Comparison of ENCODE assay signal across 27 mouse cellular contexts in the genomic region with DNA sequence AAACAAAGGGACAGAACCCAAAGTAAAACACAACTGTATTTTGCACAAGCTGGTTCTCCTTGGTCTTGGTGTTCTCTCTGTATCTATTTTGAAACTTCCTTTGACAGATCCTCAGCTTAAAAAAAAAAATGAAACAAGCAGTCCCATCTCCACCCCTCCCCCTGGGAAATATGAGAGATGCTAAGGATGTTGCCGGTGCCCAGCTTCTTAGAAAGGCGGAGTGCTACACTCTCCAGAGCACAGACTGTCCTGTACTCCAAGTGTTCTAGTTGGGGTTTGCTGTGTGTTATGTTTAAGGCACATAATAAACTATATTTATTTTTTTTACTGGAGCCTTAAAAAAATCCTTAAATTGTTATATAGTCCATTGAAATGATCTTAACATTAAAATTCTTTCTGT.
DNase-seq lines count a peak whose midpoint lies in the region; ATAC-seq and TF ChIP-seq lines count a peak whose summit lies in the region.
"Had no signal": no experiment of that assay in that cellular context is flagged by ENCODE, and none has a peak within 500 bp of the region (broad histone marks: within the 10 kb centered on the region; RNA-seq: fewer than 3 reads in every experiment).

No protein-coding gene starts in this region.

- H3K4me3 ChIP-seq in gastrocnemius, adult 2 months: no peak overlapping the region
- H3K4me3 ChIP-seq in lung, postnatal 0 days (ENCODE audit: low read depth, low read length): no peak overlapping the region
- H3K4me3 ChIP-seq: embryonic facial prominence, embryonic 13.5 days; embryonic facial prominence, embryonic 15.5 days; erythroblast, embryonic 14.5 days; forebrain, embryonic 10.5 days; forebrain, embryonic 12.5 days had no signal

- no peaks in the 10 kb centered on the region for H3K27me3 ChIP-seq in lung, postnatal 0 days (replicated peaks; ENCODE audit: insufficient read depth, low read length)
- H3K27me3 ChIP-seq: embryonic facial prominence, embryonic 13.5 days; embryonic facial prominence, embryonic 15.5 days; forebrain, embryonic 12.5 days; Patski had no signal

- no peaks in the 10 kb centered on the region for H3K4me1 ChIP-seq in lung, postnatal 0 days (ENCODE audit: insufficient read depth, low read depth, low read length)
- H3K4me1 ChIP-seq: forebrain, embryonic 10.5 days; forebrain, embryonic 12.5 days had no signal

- peak; percentile 90 for TF ChIP-seq EP300 in lung, postnatal 0 days (IDR thresholded peaks at IDR 0.05)

- no peak overlapping the region for H3K9ac ChIP-seq in lung, postnatal 0 days (replicated peaks; ENCODE audit: low read depth)
- H3K9ac ChIP-seq: embryonic facial prominence, embryonic 13.5 days; embryonic facial prominence, embryonic 15.5 days; forebrain, embryonic 12.5 days had no signal

- intact Hi-C loops in gastrocnemius, adult 2 months (cut with DNase I): loop anchor here (1.0 to 5.0 kb wide), 2 partner anchors 8 to 221 kb away; partner anchors contain the start of gene Stc2

- ATAC-seq in lung, postnatal 0 days: no peak
- ATAC-seq: activated CD4-positive, CD25-positive, alpha-beta regulatory T cell, adult 4 months; CD4-positive, CD25-positive, alpha-beta regulatory T cell, adult 4 months; forebrain, embryonic 14.5 days; forebrain, embryonic 16.5 days; Patski had no signal

- WGBS in lung, postnatal 0 days: 68% methylated on average over 2 of the region's 2 CpGs

- no peaks in the 10 kb centered on the region for H3K9me3 ChIP-seq in lung, postnatal 0 days (ENCODE audit: low read length)
- H3K9me3 ChIP-seq: embryonic facial prominence, embryonic 13.5 days; embryonic facial prominence, embryonic 15.5 days; forebrain, embryonic 10.5 days; forebrain, embryonic 12.5 days; G1E had no signal

- no peak for TF ChIP-seq CTCF in gastrocnemius, adult 2 months (IDR thresholded peaks at IDR 0.05)
- TF ChIP-seq CTCF in lung, postnatal 0 days (IDR thresholded peaks at IDR 0.05): no peak

- H3K36me3 ChIP-seq in lung, postnatal 0 days (ENCODE audit: insufficient read depth, low read length): no peaks in the 10 kb centered on the region
- H3K36me3 ChIP-seq: embryonic facial prominence, embryonic 13.5 days; embryonic facial prominence, embryonic 15.5 days; forebrain, embryonic 10.5 days; forebrain, embryonic 12.5 days; G1E had no signal

- no peak overlapping the region for H3K4me2 ChIP-seq in lung, postnatal 0 days (replicated peaks; ENCODE audit: low read depth, low read length)
- H3K4me2 ChIP-seq: embryonic facial prominence, embryonic 13.5 days; embryonic facial prominence, embryonic 15.5 days; forebrain, embryonic 12.5 days had no signal

- peak overlapping the region; percentile 24; the same call in 1 of the 2 replicates for H3K27ac ChIP-seq in gastrocnemius, adult 2 months
- no peak overlapping the region for H3K27ac ChIP-seq in lung, postnatal 0 days (ENCODE audit: low read length)
- H3K27ac ChIP-seq: embryonic facial prominence, embryonic 13.5 days; embryonic facial prominence, embryonic 15.5 days; forebrain, embryonic 10.5 days; forebrain, embryonic 12.5 days had no signal

- DNase-seq in gastrocnemius, adult 2 months: peak; percentile 44
- no peak for DNase-seq in gastrocnemius, postnatal 4 days (ENCODE audit: low spot score in 2 of 2)
- peak; percentile 27 for DNase-seq in lung, postnatal 0 days (ENCODE audit: low spot score)
- no peak for DNase-seq in lung, postnatal 14 days
- peak; percentile 63 for DNase-seq in skeletal muscle tissue, adult 2 months (ENCODE audit: low read depth, low spot score)
- DNase-seq in testis, postnatal 14 days (ENCODE audit: low spot score): peak; percentile 38
- DNase-seq in cerebellum, postnatal 4 days (ENCODE audit: low spot score in 2 of 2): no peak
- DNase-seq: adrenal gland, adult 8-10 months; adrenal gland, postnatal 14 days; adrenal gland, postnatal 36 days; cerebellum, adult 11-12 months; cerebellum, adult 2 months; cerebellum, adult 9-10 months; cerebellum, postnatal 10 days; cerebellum, postnatal 25 days; embryo, embryonic 11 days had no signal

Comparison
In these comparisons a context has a peak if more than half of its experiments do, and no peak if none do; other contexts are left out.
1. DNase-seq: peak in gastrocnemius, adult 2 months (single experiment), lung, postnatal 0 days (single experiment), skeletal muscle tissue, adult 2 months (single experiment) and testis, postnatal 14 days (single experiment); none in gastrocnemius, postnatal 4 days (0 of 2), lung, postnatal 14 days (single experiment) and cerebellum, postnatal 4 days (0 of 2).